Mouse (Mus musculus) C2C12 (cell line): Measurements from ENCODE around the gene Pard6b.

ENCODE experiments used
- CEBPB ChIP-seq: IDR thresholded peaks from one replicate; pipeline ENCODE4 v1.6.1; 2011; ENCODE audit warnings: low read depth, mild to moderate bottlenecking, control low read depth, moderate library complexity
- CTCF ChIP-seq: IDR thresholded peaks from one replicate; pipeline ENCODE4 v1.5.1; 2011; ENCODE audit not compliant: control insufficient read depth, insufficient read depth, insufficient read length
- FOSL1 ChIP-seq: IDR thresholded peaks from one replicate; pipeline ENCODE4 v1.8.0; 2011; ENCODE audit warnings: mild to moderate bottlenecking, low read length; ENCODE audit not compliant: poor library complexity, insufficient read depth, severe bottlenecking
- MAX ChIP-seq: IDR thresholded peaks from one replicate; pipeline ENCODE4 v1.6.1; 2011; ENCODE audit warnings: mild to moderate bottlenecking, control low read depth
- MYOD1 ChIP-seq: IDR thresholded peaks from one replicate; pipeline ENCODE4 v1.6.1; 2011; ENCODE audit warnings: low read depth; ENCODE audit not compliant: control insufficient read depth, insufficient read length
- MYOG ChIP-seq: IDR thresholded peaks from one replicate; pipeline ENCODE4 v1.6.1; 2011; ENCODE audit not compliant: control insufficient read depth, insufficient read length; ENCODE audit errors: extremely low read depth
- USF1 ChIP-seq: IDR thresholded peaks from one replicate; pipeline ENCODE4 v1.6.1; 2011; ENCODE audit warnings: low read depth, mild to moderate bottlenecking, control low read depth, moderate library complexity

- no peak for TF ChIP-seq MAX
- TF ChIP-seq CTCF, result no peak
- TF ChIP-seq CEBPB, result no peak
- TF ChIP-seq MYOG, result no peak
- TF ChIP-seq USF1, result no peak
- no peak for TF ChIP-seq FOSL1
- TF ChIP-seq MYOD1, result no peak
Measured at GRCm38 (mm10) chr2:168065511-168065910, 15.3 kb upstream of the Pard6b start.
